Mouse (Mus musculus): ENCODE results near the gene Intu. TPM values are rescaled to one million over a fixed set of nuclear protein-coding genes. Genes with fewer than 3 reads are reported as not detected.

Intu gene
- total RNA-seq, 2 experiments from 2014 or later = 1.2 to 2.3 TPM

DNA sequence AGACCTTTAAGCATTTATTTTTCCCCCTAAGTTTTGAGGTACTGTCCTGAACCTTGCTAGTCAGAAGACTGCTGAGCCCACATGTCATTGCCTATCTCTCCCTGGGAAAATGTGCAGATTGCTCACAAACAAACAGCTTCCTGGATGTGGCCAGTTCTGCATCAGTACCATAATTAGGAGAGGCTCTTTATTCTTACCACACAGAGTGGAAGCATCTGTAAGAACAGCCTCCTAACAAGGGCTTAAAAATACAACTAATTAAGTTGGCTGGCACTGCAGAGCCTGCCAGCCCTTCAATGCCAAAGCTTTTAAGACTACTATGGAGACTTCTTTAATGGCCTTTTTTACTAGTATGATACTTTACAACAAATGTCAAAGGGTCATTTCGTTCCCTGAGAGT, 142.4 kb downstream of the Intu start:
- H3K4me3 ChIP-seq = no peak overlapping the region
- no peak for DNase-seq
- intact Hi-C loops (cut with DNase I) = no loop called here
- H3K27ac ChIP-seq = no peak overlapping the region
- no peak for TF ChIP-seq CTCF (IDR thresholded peaks at IDR 0.05)

DNA sequence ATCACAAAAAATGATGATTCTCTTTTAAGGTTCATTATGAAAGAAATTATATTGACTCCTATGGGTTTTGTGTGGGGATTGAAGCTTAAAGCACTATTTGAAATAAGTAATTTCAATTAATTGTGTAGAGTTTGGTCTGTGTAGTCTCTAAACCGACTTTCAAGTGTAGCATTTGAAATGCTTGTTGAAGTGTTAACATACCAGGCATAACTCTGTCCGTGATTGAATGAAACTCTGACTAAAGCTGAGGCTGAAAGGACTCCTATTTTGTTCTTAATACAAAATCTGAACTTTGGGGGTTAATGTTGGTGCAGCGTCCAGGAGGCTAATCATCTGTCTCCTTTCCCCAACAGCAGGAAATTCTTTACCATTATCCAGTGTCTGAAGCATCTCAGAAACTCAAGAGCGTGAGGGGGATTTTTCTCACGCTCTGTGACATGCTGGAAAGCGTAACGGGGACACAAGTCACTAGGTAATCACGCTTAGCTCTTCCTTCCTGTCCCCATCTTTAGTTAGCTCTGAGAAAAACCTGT, 143.9 kb downstream of the Intu start:
- intact Hi-C loops (cut with DNase I) = no loop called here
- TF ChIP-seq CTCF (IDR thresholded peaks at IDR 0.05) = no peak
- H3K27ac ChIP-seq = no peak overlapping the region
- DNase-seq = no peak
- H3K4me3 ChIP-seq = no peak overlapping the region

DNA sequence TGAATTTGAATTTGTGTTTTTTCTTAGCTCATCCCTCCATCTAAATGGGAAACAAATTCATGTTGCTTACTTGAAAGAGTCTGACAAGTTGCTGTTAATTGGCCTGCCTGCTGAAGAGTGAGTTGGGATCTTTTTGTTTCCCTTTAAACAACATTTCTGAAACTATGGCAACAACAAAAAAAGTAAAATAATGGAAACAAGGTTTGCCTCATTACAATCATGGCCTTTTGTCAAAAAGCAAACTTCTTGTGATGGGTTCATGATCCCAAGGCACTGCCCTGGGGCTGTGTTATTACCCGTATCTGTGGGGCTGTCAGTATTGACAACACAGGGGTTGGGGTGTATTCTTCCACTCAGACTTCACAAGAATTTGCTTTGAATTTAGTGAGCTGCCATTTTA, 147.8 kb downstream of the Intu start:
- DNase-seq = no peak
- TF ChIP-seq CTCF (IDR thresholded peaks at IDR 0.05) = no peak
- Histone ChIP-seq H3K27ac (no peak overlapping the region), H3K4me3 (no peak overlapping the region)
- intact Hi-C loops (cut with DNase I) = no loop called here

DNA sequence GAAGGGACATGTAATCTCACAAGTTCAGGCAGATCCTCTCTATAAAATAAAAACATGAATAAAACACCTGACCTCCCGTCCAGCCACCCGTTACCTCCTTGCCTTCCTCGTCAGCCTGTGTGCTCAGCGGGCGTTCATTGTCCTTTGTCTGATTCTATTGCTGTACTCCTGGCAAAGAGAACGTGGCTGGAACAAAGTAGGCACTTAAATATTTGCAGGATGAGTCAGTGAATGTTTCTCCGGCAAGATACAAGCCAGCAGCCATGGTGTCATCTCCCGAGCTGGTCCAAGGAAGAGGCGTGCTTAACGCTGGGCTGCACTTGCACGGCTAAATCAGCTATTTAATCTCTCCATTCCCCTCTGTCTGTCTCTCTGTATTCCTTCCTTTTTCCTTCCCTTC, 151.3 kb downstream of the Intu start:
- no peak for TF ChIP-seq CTCF (IDR thresholded peaks at IDR 0.05)
- H3K27ac ChIP-seq = peak overlapping the region; percentile 64; the same call in 1 of the 2 replicates
- DNase-seq = peak; percentile 56
- intact Hi-C loops (cut with DNase I) = no loop called here
- peak overlapping the region; percentile 46 for H3K4me3 ChIP-seq

DNA sequence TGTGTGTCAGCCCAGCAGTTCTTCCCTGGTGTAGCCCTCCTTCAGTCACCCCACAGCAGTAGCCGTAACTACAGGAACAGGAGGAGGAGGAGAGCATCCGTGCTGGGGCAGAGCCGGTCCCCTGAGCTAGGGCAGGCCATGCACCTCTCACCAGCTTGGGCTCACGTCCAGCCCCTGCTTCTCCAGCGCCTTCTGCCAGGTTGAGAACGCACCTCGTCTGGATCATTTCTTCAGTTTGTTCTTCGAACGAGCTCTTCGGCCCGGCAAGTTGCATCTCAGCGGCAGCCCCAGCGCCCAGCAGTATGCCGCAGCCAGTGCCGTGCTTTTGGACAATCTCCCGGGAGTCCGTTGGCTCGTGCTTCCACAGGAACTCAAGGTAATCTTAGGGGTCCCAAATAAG, 152.1 kb downstream of the Intu start:
- no peak for TF ChIP-seq CTCF (IDR thresholded peaks at IDR 0.05)
- peak; percentile 19 for DNase-seq
- intact Hi-C loops (cut with DNase I) = no loop called here
- Histone ChIP-seq H3K27ac (peak overlapping the region; percentile 64; the same call in 1 of the 2 replicates), H3K4me3 (no peak overlapping the region)

DNA sequence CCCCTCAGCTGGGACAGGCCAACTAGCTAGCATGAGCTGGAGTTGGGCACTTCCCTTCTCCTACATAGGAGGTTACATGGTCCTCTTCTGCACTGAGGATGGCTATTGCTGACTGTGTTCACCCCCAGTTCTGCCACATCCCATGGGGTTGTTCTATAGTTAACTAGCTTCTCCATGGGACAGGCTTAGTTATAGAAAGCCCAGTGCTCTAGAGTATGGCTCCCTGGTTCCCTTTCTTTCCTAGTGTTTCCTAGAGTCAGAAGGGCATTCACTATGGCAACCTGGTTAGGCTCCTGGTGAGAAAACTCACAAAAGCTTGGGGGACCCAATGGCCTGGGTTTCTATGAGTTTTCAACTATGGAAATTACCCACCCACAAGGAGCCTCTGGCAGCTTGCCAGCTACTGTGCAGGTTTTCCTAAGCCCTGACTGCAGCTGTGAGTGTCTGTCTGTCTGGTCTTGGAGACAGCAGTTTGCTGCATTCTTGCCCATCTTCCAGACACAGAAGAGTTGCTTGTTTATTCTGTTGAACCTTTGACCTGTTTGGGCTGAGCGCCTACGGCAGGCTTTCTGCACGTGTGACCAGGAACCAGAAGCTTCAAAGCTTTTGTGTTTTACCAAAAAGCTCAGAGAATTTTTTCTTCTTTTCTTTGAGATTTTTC, 154.9 kb downstream of the Intu start:
- peak; percentile 22 for DNase-seq
- intact Hi-C loops (cut with DNase I) = no loop called here

DNA sequence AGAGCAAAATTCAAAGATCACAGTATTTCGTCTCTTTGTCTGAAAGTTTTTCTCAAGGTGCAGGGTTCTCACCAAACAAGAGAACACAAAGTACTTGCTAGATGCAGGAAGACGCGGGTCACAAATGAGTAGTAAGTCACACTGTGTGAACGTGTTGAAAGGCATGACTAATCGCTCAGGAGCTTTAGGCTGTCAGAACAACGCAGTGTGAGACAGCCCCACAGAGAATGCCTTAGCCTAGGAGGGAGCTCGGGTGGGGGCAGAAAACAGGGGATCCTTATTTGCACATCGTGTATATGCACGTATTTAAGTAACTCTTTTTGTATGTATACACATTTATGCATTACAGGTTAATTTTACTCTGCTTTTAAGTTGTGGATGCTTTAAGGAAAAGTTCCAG, 155.8 kb downstream of the Intu start:
- H3K4me3 ChIP-seq = no peak overlapping the region
- intact Hi-C loops (cut with DNase I) = no loop called here
- TF ChIP-seq CTCF (IDR thresholded peaks at IDR 0.05) = no peak
- H3K27ac ChIP-seq = no peak overlapping the region
- DNase-seq = no peak

More for the DNA sequence above, 154.9 kb downstream of the Intu start:
- no peak overlapping the region for H3K27ac ChIP-seq
- TF ChIP-seq CTCF (IDR thresholded peaks at IDR 0.05) = no peak
- H3K4me3 ChIP-seq = no peak overlapping the region

DNA sequence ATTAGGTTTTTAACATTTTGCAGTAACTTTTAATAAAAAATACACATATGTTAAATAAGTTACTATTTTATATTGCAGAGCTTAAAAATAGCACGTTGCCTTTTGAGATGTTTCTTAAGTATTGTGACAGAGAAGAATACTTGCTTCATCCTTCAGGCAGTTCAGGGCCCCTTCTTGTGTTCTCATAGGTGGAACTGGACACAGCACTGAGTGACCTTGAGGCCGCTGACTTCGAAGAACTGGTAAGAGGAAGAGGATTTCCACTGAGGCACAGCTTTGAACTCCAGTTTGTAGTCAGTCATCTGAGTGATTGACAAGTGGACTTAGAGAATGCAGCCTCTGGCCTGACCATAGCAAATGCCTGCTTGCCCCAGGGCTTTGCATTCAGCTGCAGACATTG, 156.5 kb downstream of the Intu start:
- intact Hi-C loops (cut with DNase I) = no loop called here
- DNase-seq = no peak
- TF ChIP-seq CTCF (IDR thresholded peaks at IDR 0.05) = no peak
- no peak overlapping the region for H3K27ac ChIP-seq
- H3K4me3 ChIP-seq = no peak overlapping the region

DNA sequence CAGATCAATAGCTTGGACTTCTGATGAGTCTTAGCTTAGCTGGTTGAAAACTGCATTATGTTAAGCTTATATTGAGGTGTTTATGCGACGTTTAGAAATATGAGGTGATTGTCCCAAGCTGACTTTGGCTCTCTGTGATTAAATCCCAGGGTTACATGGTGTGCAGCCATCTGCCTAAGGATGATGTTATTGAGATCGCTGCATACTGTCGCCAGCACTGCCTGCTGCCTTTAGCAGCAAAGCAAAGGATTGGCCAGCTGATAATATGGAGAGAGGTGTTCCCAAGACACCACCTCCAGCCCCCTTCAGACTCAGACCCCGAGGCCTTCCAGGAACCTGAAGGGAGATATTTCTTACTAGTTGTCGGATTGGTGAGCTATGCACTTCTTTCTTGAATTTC, 160.5 kb downstream of the Intu start:
- no peak for DNase-seq
- H3K27ac ChIP-seq = no peak overlapping the region
- intact Hi-C loops (cut with DNase I) = no loop called here
- TF ChIP-seq CTCF (IDR thresholded peaks at IDR 0.05) = no peak
- H3K4me3 ChIP-seq = no peak overlapping the region

DNA sequence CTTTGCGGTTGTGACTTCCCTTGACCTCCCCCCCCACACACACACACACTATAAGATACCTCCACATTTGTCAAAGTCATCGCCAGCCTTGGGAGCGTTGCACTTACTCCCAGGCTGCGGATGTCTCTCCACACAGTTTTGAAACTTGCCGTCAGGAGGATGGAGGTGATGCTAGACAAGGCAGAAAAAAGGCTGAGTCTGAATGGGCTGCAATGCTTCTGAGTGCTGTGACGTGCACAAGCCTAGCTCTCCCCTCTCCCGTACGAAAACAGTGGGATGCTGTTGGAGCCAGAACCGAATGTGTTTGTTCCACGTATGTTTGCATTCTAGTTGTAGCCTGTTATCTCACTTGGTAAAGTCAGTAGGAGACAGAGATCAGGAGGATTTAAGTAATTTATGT, 162.3 kb downstream of the Intu start:
- TF ChIP-seq CTCF (IDR thresholded peaks at IDR 0.05) = no peak
- intact Hi-C loops (cut with DNase I) = no loop called here
- DNase-seq = no peak
- H3K27ac ChIP-seq = no peak overlapping the region
- H3K4me3 ChIP-seq = no peak overlapping the region

DNA sequence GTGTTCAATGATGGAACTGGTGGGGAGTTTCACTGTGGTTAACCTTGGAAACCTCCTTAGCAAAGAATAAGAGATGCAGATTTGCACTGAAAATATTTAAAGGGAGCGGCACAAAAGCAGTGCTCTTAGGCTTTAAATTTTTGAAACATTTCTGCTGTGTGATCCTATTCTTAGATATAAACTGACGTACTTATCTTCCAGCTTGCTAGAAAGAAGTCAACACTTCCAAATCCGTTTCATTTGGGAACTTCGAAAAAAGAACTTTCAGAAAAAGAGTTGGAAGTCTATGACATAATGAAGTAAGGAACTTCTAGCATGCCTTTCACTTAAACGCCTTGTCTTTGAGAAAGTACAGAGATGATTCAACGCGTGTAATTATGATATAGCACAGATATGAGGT, 162.9 kb downstream of the Intu start:
- intact Hi-C loops (cut with DNase I) = no loop called here
- no peak for TF ChIP-seq CTCF (IDR thresholded peaks at IDR 0.05)
- no peak for DNase-seq
- H3K27ac ChIP-seq = no peak overlapping the region
- H3K4me3 ChIP-seq = no peak overlapping the region

DNA sequence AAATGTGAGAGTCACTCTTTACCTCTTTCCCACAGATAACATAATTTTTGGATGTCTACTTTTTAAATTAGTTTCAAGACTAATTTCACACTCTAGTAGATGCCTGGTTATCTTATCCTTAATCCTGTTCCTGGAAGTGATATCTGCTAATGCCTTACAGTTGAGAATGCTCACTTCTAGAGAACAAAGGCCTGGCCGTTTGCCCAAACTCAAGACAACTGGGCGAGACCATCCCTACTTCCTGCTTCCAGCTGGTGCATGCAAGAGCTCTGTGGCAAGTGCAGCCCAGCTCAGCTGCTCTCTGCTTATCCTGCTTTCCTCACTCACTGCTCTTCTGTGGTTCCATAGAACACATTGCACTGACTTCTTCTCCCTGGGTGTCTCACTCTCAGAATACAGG, 163.4 kb downstream of the Intu start:
- peak; percentile 29 for DNase-seq
- Histone ChIP-seq H3K27ac (no peak overlapping the region), H3K4me3 (no peak overlapping the region)
- TF ChIP-seq CTCF (IDR thresholded peaks at IDR 0.05) = no peak
- intact Hi-C loops (cut with DNase I) = no loop called here

DNA sequence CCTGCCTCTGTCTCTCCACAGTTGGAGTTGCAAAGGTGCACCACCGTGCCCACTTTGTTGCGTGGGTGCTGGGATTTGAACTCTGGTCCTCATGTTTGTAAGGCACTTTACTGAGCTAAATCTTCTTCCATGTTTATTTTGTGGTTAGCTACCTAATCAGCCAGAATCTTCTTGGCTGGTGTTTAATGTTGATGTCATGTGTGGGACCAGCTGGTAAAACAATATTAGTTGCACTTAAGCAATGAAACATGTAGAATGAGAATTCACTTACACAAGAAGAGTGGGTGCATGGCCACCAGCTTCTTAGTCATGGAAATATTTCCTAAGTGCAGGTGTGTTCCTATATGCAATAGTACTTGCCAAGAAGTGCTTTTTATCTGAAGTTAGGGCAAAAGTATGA, 164.1 kb downstream of the Intu start:
- TF ChIP-seq CTCF (IDR thresholded peaks at IDR 0.05) = no peak
- Histone ChIP-seq H3K4me3 (no peak overlapping the region), H3K27ac (no peak overlapping the region)
- intact Hi-C loops (cut with DNase I) = no loop called here
- no peak for DNase-seq

DNA sequence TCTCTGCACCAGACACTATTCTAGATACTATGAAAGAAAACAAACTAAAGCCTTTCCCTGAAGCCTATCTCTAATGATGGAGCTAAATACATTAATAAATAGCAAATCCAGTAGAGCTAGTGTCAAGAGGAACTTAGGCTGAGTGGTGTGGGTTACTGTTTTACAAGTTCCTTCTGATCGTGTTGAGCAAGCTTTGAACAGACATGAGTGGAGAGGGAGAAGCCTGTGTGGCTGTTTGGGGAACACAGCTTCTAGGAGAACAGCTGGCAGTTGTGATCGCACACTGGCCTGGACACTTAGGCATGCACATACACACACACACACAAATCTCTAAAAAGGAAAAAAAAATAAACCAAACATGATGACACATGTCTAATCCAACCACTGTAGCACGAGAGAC, 167.7 kb downstream of the Intu start:
- no peak overlapping the region for H3K4me3 ChIP-seq
- intact Hi-C loops (cut with DNase I) = no loop called here
- TF ChIP-seq CTCF (IDR thresholded peaks at IDR 0.05) = no peak
- H3K27ac ChIP-seq = no peak overlapping the region
- DNase-seq = no peak
